Mouse (Mus musculus): ENCODE measurements around the gene Hoxd11.

DNA sequence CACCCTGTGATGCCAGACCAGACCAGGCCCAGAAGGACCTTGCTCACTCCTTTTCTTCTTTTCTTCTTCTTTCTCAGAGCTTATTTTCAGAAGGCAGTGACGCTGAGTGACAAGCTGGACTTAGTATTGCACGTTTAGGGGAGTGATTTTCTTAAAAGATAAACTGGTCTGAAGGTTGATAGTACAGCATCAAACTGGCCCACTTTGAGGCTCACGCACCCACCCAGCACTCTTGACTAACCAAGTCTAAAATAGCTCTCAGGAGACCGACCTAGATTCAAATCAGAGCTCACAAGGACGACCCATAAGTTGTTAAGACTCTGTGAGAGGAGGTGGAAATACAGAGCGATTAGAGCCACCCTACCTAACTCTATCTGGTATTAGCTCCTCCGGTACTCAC is 12.9 kb upstream of the Hoxd11 start:
- TF ChIP-seq CTCF (IDR thresholded peaks at IDR 0.05; ENCODE audit: borderline replicate concordance, control insufficient read depth, extremely low read depth, insufficient read depth, low read length, poor library complexity) (no peak), POLR2A (IDR thresholded peaks at IDR 0.05; ENCODE audit: control insufficient read depth, extremely low read depth, insufficient read depth, low read length, poor library complexity) (no peak)
